Mouse (Mus musculus) testis, adult 2 months (tissue): ENCODE measurements around the gene Hc. TPM values are rescaled to one million over a fixed set of nuclear protein-coding genes. Genes with fewer than 3 reads are reported as not detected.

Source experiments
- H3K27ac ChIP-seq: fragments of 200-500 bp; 2 replicates; pipeline ENCODE4 v1.5.1; 2012; ENCODE audit warnings: low read depth, low read length; ENCODE audit not compliant: control insufficient read depth, insufficient read depth
- H3K27me3 ChIP-seq: fragments of 200-500 bp; 2 replicates; pipeline ENCODE4 v1.6.1; 2012; ENCODE audit warnings: mild to moderate bottlenecking, low read length, moderate library complexity; ENCODE audit not compliant: control insufficient read depth, insufficient read depth
- H3K36me3 ChIP-seq: fragments of 200-500 bp; 2 replicates; pipeline ENCODE4 v1.6.1; 2012; ENCODE audit warnings: mild to moderate bottlenecking, low read length; ENCODE audit not compliant: control insufficient read depth, insufficient read depth
- H3K4me1 ChIP-seq: fragments of 200-500 bp; 2 replicates; pipeline ENCODE4 v1.6.1; 2012; ENCODE audit warnings: low read length; ENCODE audit not compliant: control insufficient read depth, insufficient read depth
- H3K4me3 ChIP-seq: fragments of 200-500 bp; 2 replicates; pipeline ENCODE4 v1.5.1; 2012; ENCODE audit warnings: low read depth, mild to moderate bottlenecking, low read length, moderate library complexity, mixed read lengths; ENCODE audit not compliant: control insufficient read depth
- CTCF ChIP-seq: fragments of 200-500 bp; IDR thresholded peaks from 2 replicates; pipeline ENCODE4 v1.5.1; 2012; ENCODE audit warnings: low read depth, mild to moderate bottlenecking, inconsistent platforms, low read length, moderate library complexity; ENCODE audit not compliant: control insufficient read depth, insufficient read depth, insufficient replicate concordance
- POLR2A ChIP-seq: fragments of 200-500 bp; IDR thresholded peaks from 2 replicates; pipeline ENCODE4 v1.6.1; 2012; ENCODE audit warnings: low read depth, mild to moderate bottlenecking, inconsistent platforms, low read length, moderate library complexity; ENCODE audit not compliant: control insufficient read depth
- polyA plus RNA-seq: library from polyadenylated mRNA; depleted of rRNA; stranded (reverse); fragments of >200 nt; gene quantifications from 2 replicates; pipeline ENCODE4 v1.2.3, GENCODE M21; 2012

Gene Hc
- polyA plus RNA-seq, 1 experiment = 1.3 TPM

GRCm38 (mm10) chr2:35011649-35012048 is 49.6 kb downstream of the Hc start:
- H3K27me3 ChIP-seq = no peaks in the 10 kb centered on the region
- no peaks in the 10 kb centered on the region for H3K36me3 ChIP-seq
- no peak overlapping the region for H3K27ac ChIP-seq
- TF ChIP-seq POLR2A = no peak
- TF ChIP-seq CTCF = no peak
- H3K4me3 ChIP-seq = no peak overlapping the region
- peaks cover 9% of the 10 kb centered on the region for H3K4me1 ChIP-seq

- H3K27ac ChIP-seq = no peak overlapping the region
- no peak overlapping the region for H3K4me3 ChIP-seq
Observed at GRCm38 (mm10) chr2:34998956-34999355, 62.3 kb downstream of the Hc start.

GRCm38 (mm10) chr2:34996506-34996905 is 64.7 kb downstream of the Hc start:
- Histone ChIP-seq H3K27ac (no peak overlapping the region), H3K27me3 (no peaks in the 10 kb centered on the region), H3K4me3 (no peak overlapping the region), H3K36me3 (no peaks in the 10 kb centered on the region), H3K4me1 (peaks cover 2% of the 10 kb centered on the region; the same call in 1 of the 2 replicates)
- TF ChIP-seq CTCF = no peak
- TF ChIP-seq POLR2A = no peak

More at GRCm38 (mm10) chr2:34998956-34999355, 62.3 kb downstream of the Hc start:
- no peak for TF ChIP-seq CTCF
- no peak for TF ChIP-seq POLR2A
- Histone ChIP-seq H3K27me3 (no peaks in the 10 kb centered on the region), H3K4me1 (no peaks in the 10 kb centered on the region), H3K36me3 (no peaks in the 10 kb centered on the region)

- Histone ChIP-seq H3K27me3 (no peaks in the 10 kb centered on the region), H3K36me3 (no peaks in the 10 kb centered on the region), H3K4me3 (no peak overlapping the region), H3K27ac (no peak overlapping the region), H3K4me1 (peaks cover 2% of the 10 kb centered on the region; the same call in 1 of the 2 replicates)
- TF ChIP-seq CTCF (no peak), POLR2A (no peak)
Observed at GRCm38 (mm10) chr2:34993696-34994356, 67.4 kb downstream of the Hc start.

- no peaks in the 10 kb centered on the region for H3K27me3 ChIP-seq
- no peaks in the 10 kb centered on the region for H3K36me3 ChIP-seq
- TF ChIP-seq POLR2A = no peak
- no peak for TF ChIP-seq CTCF
- no peak overlapping the region for H3K4me3 ChIP-seq
- peaks cover 2% of the 10 kb centered on the region; the same call in 1 of the 2 replicates for H3K4me1 ChIP-seq
- no peak overlapping the region for H3K27ac ChIP-seq
Observed at GRCm38 (mm10) chr2:34992729-34993695, 68.2 kb downstream of the Hc start.

GRCm38 (mm10) chr2:34991966-34992365 is 69.3 kb downstream of the Hc start:
- H3K27ac ChIP-seq = no peak overlapping the region
- no peak for TF ChIP-seq CTCF
- no peak for TF ChIP-seq POLR2A
- no peaks in the 10 kb centered on the region for H3K36me3 ChIP-seq
- peaks cover 2% of the 10 kb centered on the region; the same call in 1 of the 2 replicates for H3K4me1 ChIP-seq
- no peaks in the 10 kb centered on the region for H3K27me3 ChIP-seq
- no peak overlapping the region for H3K4me3 ChIP-seq

GRCm38 (mm10) chr2:34989749-34990148 is 71.5 kb downstream of the Hc start:
- H3K4me1 ChIP-seq = peaks cover 2% of the 10 kb centered on the region; the same call in 1 of the 2 replicates
- no peak overlapping the region for H3K27ac ChIP-seq
- H3K27me3 ChIP-seq = no peaks in the 10 kb centered on the region
- H3K4me3 ChIP-seq = no peak overlapping the region
- no peaks in the 10 kb centered on the region for H3K36me3 ChIP-seq
- TF ChIP-seq CTCF (no peak), POLR2A (no peak)
